Mouse (Mus musculus): ENCODE measurements at regions not wholly inside any gene's neighbourhood (a gene's known extent, or its start where the extent isn't known, plus 50 kb on each side); places are given as distances from the start of the nearest gene placed in this dataset.

- TF ChIP-seq CTCF (IDR thresholded peaks at IDR 0.05; ENCODE audit: low read depth): no peak
- TF ChIP-seq EP300 (IDR thresholded peaks at IDR 0.05; ENCODE audit: low read depth): no peak
Observed at GRCm38 (mm10) chr9:41391591-41392320, 230.3 kb upstream of the Ubash3b start.
